Mouse (Mus musculus): ENCODE results near the gene Fra10ac1. TPM values are rescaled to one million over a fixed set of nuclear protein-coding genes. Genes with fewer than 3 reads are reported as not detected.

Gene Fra10ac1
- polyA plus RNA-seq, 1 experiment from 2014 or later = 35.4 TPM

GRCm38 (mm10) chr19:38259436-38259835 is 35.5 kb upstream of the Fra10ac1 start:
- Histone ChIP-seq H3K27ac (ENCODE audit: low read length) (no peak overlapping the region), H3K4me3 (replicated peaks; ENCODE audit: low read length) (no peak overlapping the region), H3K36me3 (ENCODE audit: control insufficient read depth, insufficient read depth, low read length) (no peaks in the 10 kb centered on the region), H3K9ac (ENCODE audit: low read length) (no peak overlapping the region), H3K4me1 (ENCODE audit: control insufficient read depth, insufficient read depth, low read length) (no peaks in the 10 kb centered on the region), H3K4me2 (ENCODE audit: low read depth, low read length) (no peak overlapping the region), H3K9me3 (replicated peaks; ENCODE audit: control insufficient read depth, low read length) (no peaks in the 10 kb centered on the region), H3K27me3 (ENCODE audit: control insufficient read depth, insufficient read depth, low read length) (no peaks in the 10 kb centered on the region; the same call in 1 of the 2 replicates)
- 82% methylated on average over 3 of the region's 3 CpGs for WGBS
- ATAC-seq (ENCODE audit: insufficient read depth, low FRiP score) = no peak

GRCm38 (mm10) chr19:38258651-38259065 is 34.7 kb upstream of the Fra10ac1 start:
- WGBS = 67% methylated on average over 3 of the region's 3 CpGs
- Histone ChIP-seq H3K4me2 (ENCODE audit: low read depth, low read length) (no peak overlapping the region), H3K9ac (ENCODE audit: low read length) (no peak overlapping the region), H3K27me3 (ENCODE audit: control insufficient read depth, insufficient read depth, low read length) (no peaks in the 10 kb centered on the region), H3K4me3 (replicated peaks; ENCODE audit: low read length) (no peak overlapping the region), H3K36me3 (ENCODE audit: control insufficient read depth, insufficient read depth, low read length) (no peaks in the 10 kb centered on the region), H3K9me3 (replicated peaks; ENCODE audit: control insufficient read depth, low read length) (no peaks in the 10 kb centered on the region), H3K4me1 (ENCODE audit: control insufficient read depth, insufficient read depth, low read length) (no peaks in the 10 kb centered on the region), H3K27ac (ENCODE audit: low read length) (no peak overlapping the region)
- ATAC-seq (ENCODE audit: insufficient read depth, low FRiP score) = no peak

GRCm38 (mm10) chr19:38253796-38254195 is 29.8 kb upstream of the Fra10ac1 start:
- 56% methylated on average over 6 of the region's 6 CpGs for WGBS
- no peaks in the 10 kb centered on the region for H3K4me1 ChIP-seq (ENCODE audit: control insufficient read depth, insufficient read depth, low read length)

GRCm38 (mm10) chr19:38249627-38250026 is 25.7 kb upstream of the Fra10ac1 start:
- Histone ChIP-seq H3K36me3 (ENCODE audit: control insufficient read depth, insufficient read depth, low read length) (no peaks in the 10 kb centered on the region), H3K27ac (ENCODE audit: low read length) (no peak overlapping the region), H3K9me3 (replicated peaks; ENCODE audit: control insufficient read depth, low read length) (no peaks in the 10 kb centered on the region), H3K4me2 (ENCODE audit: low read depth, low read length) (no peak overlapping the region), H3K4me3 (replicated peaks; ENCODE audit: low read length) (no peak overlapping the region), H3K4me1 (ENCODE audit: control insufficient read depth, insufficient read depth, low read length) (no peaks in the 10 kb centered on the region), H3K27me3 (ENCODE audit: control insufficient read depth, insufficient read depth, low read length) (no peaks in the 10 kb centered on the region), H3K9ac (ENCODE audit: low read length) (no peak overlapping the region)
- 73% methylated on average over 8 of the region's 8 CpGs for WGBS
- ATAC-seq (ENCODE audit: insufficient read depth, low FRiP score) = no peak

More at GRCm38 (mm10) chr19:38253796-38254195, 29.8 kb upstream of the Fra10ac1 start:
- no peak overlapping the region for H3K9ac ChIP-seq (ENCODE audit: low read length)
- no peaks in the 10 kb centered on the region for H3K9me3 ChIP-seq (replicated peaks; ENCODE audit: control insufficient read depth, low read length)
- H3K4me3 ChIP-seq (replicated peaks; ENCODE audit: low read length) = no peak overlapping the region
- no peak overlapping the region for H3K27ac ChIP-seq (ENCODE audit: low read length)
- ATAC-seq (ENCODE audit: insufficient read depth, low FRiP score) = no peak
- no peak overlapping the region for H3K4me2 ChIP-seq (ENCODE audit: low read depth, low read length)
- no peaks in the 10 kb centered on the region for H3K36me3 ChIP-seq (ENCODE audit: control insufficient read depth, insufficient read depth, low read length)
- H3K27me3 ChIP-seq (ENCODE audit: control insufficient read depth, insufficient read depth, low read length) = no peaks in the 10 kb centered on the region

GRCm38 (mm10) chr19:38246177-38246622 is 22.2 kb upstream of the Fra10ac1 start:
- H3K9me3 ChIP-seq (replicated peaks; ENCODE audit: control insufficient read depth, low read length) = no peaks in the 10 kb centered on the region
- ATAC-seq (ENCODE audit: insufficient read depth, low FRiP score) = no peak
- no peaks in the 10 kb centered on the region for H3K27me3 ChIP-seq (ENCODE audit: control insufficient read depth, insufficient read depth, low read length)
- no peak overlapping the region for H3K9ac ChIP-seq (ENCODE audit: low read length)
- no peaks in the 10 kb centered on the region for H3K4me1 ChIP-seq (ENCODE audit: control insufficient read depth, insufficient read depth, low read length)
- WGBS = 71% methylated on average over 7 of the region's 7 CpGs
- no peak overlapping the region for H3K27ac ChIP-seq (ENCODE audit: low read length)
- H3K36me3 ChIP-seq (ENCODE audit: control insufficient read depth, insufficient read depth, low read length) = no peaks in the 10 kb centered on the region
- H3K4me2 ChIP-seq (ENCODE audit: low read depth, low read length) = no peak overlapping the region
- H3K4me3 ChIP-seq (replicated peaks; ENCODE audit: low read length) = no peak overlapping the region

- 44% methylated on average over 10 of the region's 10 CpGs for WGBS
- ATAC-seq (ENCODE audit: insufficient read depth, low FRiP score) = peak; percentile 58; the same call in 1 of the 2 replicates
- Histone ChIP-seq H3K27ac (ENCODE audit: low read length) (0 out of 2 replicates have a peak overlapping the region, but pooled peaks have one; percentile 19), H3K9me3 (replicated peaks; ENCODE audit: control insufficient read depth, low read length) (no peaks in the 10 kb centered on the region), H3K4me2 (ENCODE audit: low read depth, low read length) (peak overlapping the region; percentile 26; the same call in 1 of the 2 replicates), H3K36me3 (ENCODE audit: control insufficient read depth, insufficient read depth, low read length) (no peaks in the 10 kb centered on the region), H3K9ac (ENCODE audit: low read length) (no peak overlapping the region), H3K4me1 (ENCODE audit: control insufficient read depth, insufficient read depth, low read length) (no peaks in the 10 kb centered on the region), H3K27me3 (ENCODE audit: control insufficient read depth, insufficient read depth, low read length) (no peaks in the 10 kb centered on the region), H3K4me3 (replicated peaks; ENCODE audit: low read length) (no peak overlapping the region; the same call in 1 of the 2 replicates)
Observed at GRCm38 (mm10) chr19:38245361-38246176, 21.6 kb upstream of the Fra10ac1 start.

- H3K4me1 ChIP-seq (ENCODE audit: control insufficient read depth, insufficient read depth, low read length) = no peaks in the 10 kb centered on the region
- H3K9me3 ChIP-seq (replicated peaks; ENCODE audit: control insufficient read depth, low read length) = no peaks in the 10 kb centered on the region
- no peak overlapping the region for H3K4me3 ChIP-seq (replicated peaks; ENCODE audit: low read length)
- peak overlapping the region; percentile 26; the same call in 1 of the 2 replicates for H3K4me2 ChIP-seq (ENCODE audit: low read depth, low read length)
- no peaks in the 10 kb centered on the region for H3K27me3 ChIP-seq (ENCODE audit: control insufficient read depth, insufficient read depth, low read length)
- no peaks in the 10 kb centered on the region for H3K36me3 ChIP-seq (ENCODE audit: control insufficient read depth, insufficient read depth, low read length)
- no peak overlapping the region for H3K9ac ChIP-seq (ENCODE audit: low read length)
- WGBS = 53% methylated on average over 8 of the region's 8 CpGs
- ATAC-seq (ENCODE audit: insufficient read depth, low FRiP score) = no peak; the same call in 1 of the 2 replicates
- peak overlapping the region; percentile 43; the same call in 1 of the 2 replicates for H3K27ac ChIP-seq (ENCODE audit: low read length)
Observed at GRCm38 (mm10) chr19:38244748-38245147, 20.8 kb upstream of the Fra10ac1 start.

GRCm38 (mm10) chr19:38242314-38242852 is 18.4 kb upstream of the Fra10ac1 start:
- Histone ChIP-seq H3K27me3 (ENCODE audit: control insufficient read depth, insufficient read depth, low read length) (no peaks in the 10 kb centered on the region), H3K9ac (ENCODE audit: low read length) (no peak overlapping the region), H3K36me3 (ENCODE audit: control insufficient read depth, insufficient read depth, low read length) (no peaks in the 10 kb centered on the region), H3K27ac (ENCODE audit: low read length) (no peak overlapping the region), H3K4me2 (ENCODE audit: low read depth, low read length) (no peak overlapping the region), H3K4me3 (replicated peaks; ENCODE audit: low read length) (no peak overlapping the region), H3K9me3 (replicated peaks; ENCODE audit: control insufficient read depth, low read length) (no peaks in the 10 kb centered on the region), H3K4me1 (ENCODE audit: control insufficient read depth, insufficient read depth, low read length) (no peaks in the 10 kb centered on the region)
- ATAC-seq (ENCODE audit: insufficient read depth, low FRiP score) = no peak
- WGBS = 69% methylated on average over 8 of the region's 8 CpGs
